Mouse (Mus musculus) midbrain, embryonic 13.5 days (tissue): Measurements from ENCODE around the gene Spata5. TPM values are rescaled to one million over a fixed set of nuclear protein-coding genes. Genes with fewer than 3 reads are reported as not detected.
A peak's percentile ranks its signal among the peaks of the same experiment; 100 is the strongest.

ENCODE experiments used
- ATAC-seq: fragments of 200-750 bp; cut with Nextera tagmentation; 2 replicates; pipeline ENCODE4 v1.8.0; 2017; ENCODE audit warnings: mild to moderate bottlenecking, moderate TSS enrichment, moderate library complexity
- H3K27ac ChIP-seq: fragments of 300-500 bp; sonication (generic); 2 replicates; pipeline ENCODE4 v1.5.1; 2015; ENCODE audit warnings: inconsistent platforms, mild to moderate bottlenecking, moderate library complexity
- H3K27me3 ChIP-seq: fragments of 300-500 bp; sonication (generic); 2 replicates; pipeline ENCODE4 v1.6.1; 2015; ENCODE audit warnings: mild to moderate bottlenecking, inconsistent platforms
- H3K36me3 ChIP-seq: fragments of 300-500 bp; sonication (generic); 2 replicates; pipeline ENCODE4 v1.6.1; 2015; ENCODE audit warnings: mild to moderate bottlenecking, inconsistent platforms
- H3K4me1 ChIP-seq: fragments of 300-500 bp; sonication (generic); replicated peaks from 2 replicates; pipeline ENCODE4 v1.6.1; 2015; ENCODE audit warnings: inconsistent platforms
- H3K4me2 ChIP-seq: fragments of 300-500 bp; sonication (generic); replicated peaks from 2 replicates; pipeline ENCODE4 v1.6.1; 2015; ENCODE audit warnings: moderate library complexity, mild to moderate bottlenecking, inconsistent platforms
- H3K4me3 ChIP-seq: fragments of 300-500 bp; sonication (generic); replicated peaks from 2 replicates; pipeline ENCODE4 v1.5.1; 2015; ENCODE audit warnings: mild to moderate bottlenecking, inconsistent platforms
- H3K9ac ChIP-seq: fragments of 300-500 bp; sonication (generic); replicated peaks from 2 replicates; pipeline ENCODE4 v1.6.1; 2015; ENCODE audit warnings: mild to moderate bottlenecking, inconsistent platforms
- H3K9me3 ChIP-seq: fragments of 300-500 bp; sonication (generic); 2 replicates; pipeline ENCODE4 v1.6.1; 2016; ENCODE audit warnings: mild to moderate bottlenecking, inconsistent platforms
- WGBS: fragments of 180-500 bp; shearing (Covaris S2); methylation state at CpG from one replicate; pipeline ENCODE4 v1.1.7; 2015; 5-methylcytosine and 5-hydroxymethylcytosine counted together
- polyA plus RNA-seq: library from polyadenylated mRNA; unstranded; fragments of >200 nt; fragmentation: Nextera tagmentation; extraction: Ambion mirVana; gene quantifications from 2 replicates; pipeline ENCODE4 v1.2.1, GENCODE M21; 2015

Spata5 gene
- polyA plus RNA-seq, 1 experiment from 2014 or later, result 31.2 TPM

DNA sequence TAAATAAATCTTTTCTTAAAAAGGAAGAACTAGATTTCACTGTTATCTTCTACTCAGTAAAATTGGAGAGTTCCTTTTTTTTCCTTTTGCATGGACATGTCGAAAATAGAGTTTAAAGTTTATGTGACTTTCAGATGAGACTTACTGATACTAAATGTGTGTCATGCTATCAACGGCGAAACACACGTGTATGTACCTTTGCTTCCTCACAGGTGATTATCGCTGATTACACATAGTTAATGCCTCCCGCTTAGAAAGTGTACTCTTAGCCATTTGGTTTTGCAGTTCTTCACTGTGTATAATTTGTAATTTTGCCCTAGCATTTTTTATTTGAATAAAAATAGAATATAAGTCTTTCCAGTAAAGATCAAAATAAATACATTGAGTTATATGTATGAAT, 146.4 kb downstream of the Spata5 start:
- no peak overlapping the region for H3K4me2 ChIP-seq
- peaks cover 20% of the 10 kb centered on the region for H3K4me1 ChIP-seq
- no peaks in the 10 kb centered on the region for H3K36me3 ChIP-seq
- no peak overlapping the region for H3K27ac ChIP-seq
- H3K4me3 ChIP-seq, result no peak overlapping the region
- WGBS, result 97% methylated on average over 6 of the region's 6 CpGs
- H3K27me3 ChIP-seq, result no peaks in the 10 kb centered on the region
- no peaks in the 10 kb centered on the region for H3K9me3 ChIP-seq
- H3K9ac ChIP-seq, result no peak overlapping the region
- ATAC-seq, result no peak

GRCm38 (mm10) chr3:37567505-37567904, 147.8 kb downstream of the Spata5 start:
- H3K27me3 ChIP-seq, result no peaks in the 10 kb centered on the region
- ATAC-seq, result no peak
- H3K4me3 ChIP-seq, result no peak overlapping the region
- no peaks in the 10 kb centered on the region for H3K9me3 ChIP-seq
- H3K27ac ChIP-seq, result no peak overlapping the region
- no peaks in the 10 kb centered on the region for H3K36me3 ChIP-seq
- peaks cover 22% of the 10 kb centered on the region for H3K4me1 ChIP-seq
- H3K4me2 ChIP-seq, result no peak overlapping the region
- 92% methylated on average over 1 of the region's 1 CpGs for WGBS
- H3K9ac ChIP-seq, result no peak overlapping the region

DNA sequence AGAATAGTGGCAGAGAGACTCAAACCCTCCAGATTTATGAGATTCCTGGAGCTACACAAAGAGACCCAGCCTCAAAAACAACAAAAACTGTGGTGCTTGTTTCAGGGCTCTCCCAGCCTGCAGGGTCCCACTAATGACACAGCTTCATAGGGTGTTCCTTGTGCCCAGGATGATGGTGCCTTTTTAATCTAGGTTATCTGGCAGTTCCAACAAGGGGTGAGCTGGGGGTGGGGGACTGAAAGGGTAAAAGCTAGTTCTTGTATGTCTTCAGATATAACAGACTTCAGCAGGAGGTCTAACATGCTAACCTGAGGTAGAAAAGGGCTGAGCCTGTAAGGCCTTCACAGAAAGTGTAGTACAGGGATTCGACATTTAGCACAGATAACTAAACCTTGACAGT, 149.1 kb downstream of the Spata5 start:
- Histone ChIP-seq H3K4me2 (no peak overlapping the region), H3K9ac (no peak overlapping the region), H3K27me3 (no peaks in the 10 kb centered on the region), H3K4me1 (peaks cover 22% of the 10 kb centered on the region), H3K9me3 (no peaks in the 10 kb centered on the region), H3K4me3 (no peak overlapping the region), H3K36me3 (no peaks in the 10 kb centered on the region), H3K27ac (no peak overlapping the region)
- no peak for ATAC-seq
- 72% methylated on average over 1 of the region's 1 CpGs for WGBS

GRCm38 (mm10) chr3:37569661-37570566, 150.2 kb downstream of the Spata5 start:
- Histone ChIP-seq H3K4me2 (peak overlapping the region; percentile 48), H3K4me3 (0 out of 2 replicates have a peak overlapping the region, but pooled peaks have one; percentile 4), H3K36me3 (no peaks in the 10 kb centered on the region), H3K9ac (no peak overlapping the region; the same call in 1 of the 2 replicates), H3K27ac (peak overlapping the region; percentile 56), H3K4me1 (peaks cover 22% of the 10 kb centered on the region), H3K9me3 (no peaks in the 10 kb centered on the region), H3K27me3 (no peaks in the 10 kb centered on the region)
- ATAC-seq, result peak; percentile 94
- WGBS, result 6% methylated on average over 22 of the region's 22 CpGs

- Histone ChIP-seq H3K27ac (no peak overlapping the region), H3K4me2 (no peak overlapping the region), H3K9ac (no peak overlapping the region), H3K4me3 (no peak overlapping the region), H3K36me3 (no peaks in the 10 kb centered on the region), H3K27me3 (no peaks in the 10 kb centered on the region), H3K4me1 (peaks cover 22% of the 10 kb centered on the region), H3K9me3 (no peaks in the 10 kb centered on the region)
- no peak for ATAC-seq
- 45% methylated on average over 4 of the region's 4 CpGs for WGBS
Measured at GRCm38 (mm10) chr3:37571633-37572032, 151.9 kb downstream of the Spata5 start.

- ATAC-seq, result no peak
Measured at GRCm38 (mm10) chr3:37572066-37572465, 152.4 kb downstream of the Spata5 start.

GRCm38 (mm10) chr3:37576840-37577239, 157.1 kb downstream of the Spata5 start:
- no peak overlapping the region for H3K4me3 ChIP-seq
- H3K9me3 ChIP-seq, result no peaks in the 10 kb centered on the region
- peaks cover 14% of the 10 kb centered on the region; the same call in 1 of the 2 replicates for H3K36me3 ChIP-seq
- H3K4me1 ChIP-seq, result no peaks in the 10 kb centered on the region
- no peak overlapping the region for H3K27ac ChIP-seq
- H3K9ac ChIP-seq, result no peak overlapping the region
- H3K27me3 ChIP-seq, result no peaks in the 10 kb centered on the region
- ATAC-seq, result no peak
- no peak overlapping the region for H3K4me2 ChIP-seq
- 98% methylated on average over 6 of the region's 6 CpGs for WGBS

More at GRCm38 (mm10) chr3:37572066-37572465, 152.4 kb downstream of the Spata5 start:
- no peaks in the 10 kb centered on the region for H3K27me3 ChIP-seq
- no peaks in the 10 kb centered on the region for H3K36me3 ChIP-seq
- H3K4me3 ChIP-seq, result no peak overlapping the region
- 67% methylated on average over 6 of the region's 6 CpGs for WGBS
- H3K9me3 ChIP-seq, result no peaks in the 10 kb centered on the region
- H3K4me2 ChIP-seq, result no peak overlapping the region
- no peak overlapping the region for H3K9ac ChIP-seq
- H3K4me1 ChIP-seq, result peaks cover 22% of the 10 kb centered on the region
- no peak overlapping the region for H3K27ac ChIP-seq

DNA sequence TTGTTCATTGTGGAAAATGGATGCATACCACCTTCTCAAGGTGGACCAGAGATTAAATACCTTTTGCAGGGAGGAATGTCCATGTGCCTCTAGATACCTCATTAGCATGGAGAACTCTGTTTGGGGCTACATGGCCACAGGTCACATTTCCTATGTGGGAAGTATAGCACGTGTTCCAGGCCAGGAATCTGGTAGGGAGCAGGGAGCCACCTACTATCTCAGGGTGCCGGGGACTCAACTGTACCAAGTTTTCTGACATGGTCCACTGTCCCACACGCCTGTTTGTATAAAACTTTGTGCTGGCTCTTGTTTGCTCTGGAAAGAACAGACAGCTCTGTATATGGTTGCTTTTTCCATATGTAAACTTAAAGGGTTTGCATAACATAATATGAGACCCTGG, 158.0 kb downstream of the Spata5 start:
- no peak overlapping the region for H3K4me2 ChIP-seq
- WGBS, result 93% methylated on average over 3 of the region's 3 CpGs
- H3K9me3 ChIP-seq, result no peaks in the 10 kb centered on the region

GRCm38 (mm10) chr3:37584576-37584975, 164.9 kb downstream of the Spata5 start:
- H3K4me3 ChIP-seq, result no peak overlapping the region
- H3K4me2 ChIP-seq, result no peak overlapping the region
- no peak overlapping the region for H3K9ac ChIP-seq
- 0 out of 2 replicates have a peak, but pooled peaks cover 6% of the 10 kb centered on the region for H3K27me3 ChIP-seq
- H3K36me3 ChIP-seq, result peaks cover 11% of the 10 kb centered on the region; the same call in 1 of the 2 replicates
- H3K4me1 ChIP-seq, result peaks cover 25% of the 10 kb centered on the region
- H3K9me3 ChIP-seq, result no peaks in the 10 kb centered on the region
- 90% methylated on average over 5 of the region's 5 CpGs for WGBS
- ATAC-seq, result no peak
- H3K27ac ChIP-seq, result no peak overlapping the region

More for the DNA sequence above, 158.0 kb downstream of the Spata5 start:
- H3K27me3 ChIP-seq, result no peaks in the 10 kb centered on the region
- no peak overlapping the region for H3K27ac ChIP-seq
- H3K9ac ChIP-seq, result no peak overlapping the region
- H3K4me3 ChIP-seq, result no peak overlapping the region
- H3K36me3 ChIP-seq, result peaks cover 14% of the 10 kb centered on the region; the same call in 1 of the 2 replicates
- H3K4me1 ChIP-seq, result no peaks in the 10 kb centered on the region
- no peak for ATAC-seq

DNA sequence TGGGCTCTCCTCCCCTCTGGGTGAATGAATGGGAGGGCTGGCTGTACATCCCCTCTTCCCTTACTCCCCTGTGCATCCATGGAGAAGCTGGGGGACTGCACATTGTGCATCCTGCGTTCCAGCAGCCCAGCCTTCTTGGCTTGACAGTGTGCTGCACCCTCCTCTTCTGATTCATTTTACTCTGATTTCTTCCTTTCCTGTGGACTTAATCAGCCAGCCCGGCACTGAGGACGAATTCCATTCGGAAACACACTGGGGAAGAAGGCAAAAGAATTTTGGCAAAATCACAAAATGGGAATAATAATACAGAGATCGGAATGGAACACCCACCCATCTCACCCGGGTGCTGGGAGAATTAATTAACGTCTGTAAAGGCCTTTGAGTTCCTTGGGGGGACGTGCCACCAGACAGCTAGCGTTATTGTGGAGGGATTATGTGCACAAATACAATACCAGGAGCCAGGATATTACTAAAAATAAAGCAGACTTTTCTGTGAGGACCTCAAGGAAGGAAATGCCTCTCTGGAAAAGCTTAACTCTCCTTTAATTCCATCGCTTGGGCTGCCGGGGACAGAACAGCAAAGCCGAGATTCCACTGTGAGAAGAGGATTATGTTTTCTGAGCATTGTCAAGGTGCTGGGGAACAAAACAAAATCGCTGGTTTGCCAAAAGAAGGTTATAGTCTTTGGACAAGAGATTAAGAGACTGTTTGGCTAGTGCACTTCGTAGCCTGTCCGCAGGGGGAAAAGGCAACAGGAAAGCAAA, 166.5 kb downstream of the Spata5 start:
- WGBS, result 2% methylated on average over 15 of the region's 15 CpGs
- Histone ChIP-seq H3K4me3 (peak overlapping the region; percentile 25), H3K27me3 (0 out of 2 replicates have a peak, but pooled peaks cover 6% of the 10 kb centered on the region), H3K27ac (peak overlapping the region; percentile 81), H3K9me3 (peaks cover 4% of the 10 kb centered on the region; the same call in 1 of the 2 replicates), H3K9ac (peak overlapping the region; percentile 52), H3K36me3 (peaks cover 2% of the 10 kb centered on the region; the same call in 1 of the 2 replicates), H3K4me1 (peaks cover 25% of the 10 kb centered on the region), H3K4me2 (peak overlapping the region; percentile 55)
- ATAC-seq, result peak; percentile 82

DNA sequence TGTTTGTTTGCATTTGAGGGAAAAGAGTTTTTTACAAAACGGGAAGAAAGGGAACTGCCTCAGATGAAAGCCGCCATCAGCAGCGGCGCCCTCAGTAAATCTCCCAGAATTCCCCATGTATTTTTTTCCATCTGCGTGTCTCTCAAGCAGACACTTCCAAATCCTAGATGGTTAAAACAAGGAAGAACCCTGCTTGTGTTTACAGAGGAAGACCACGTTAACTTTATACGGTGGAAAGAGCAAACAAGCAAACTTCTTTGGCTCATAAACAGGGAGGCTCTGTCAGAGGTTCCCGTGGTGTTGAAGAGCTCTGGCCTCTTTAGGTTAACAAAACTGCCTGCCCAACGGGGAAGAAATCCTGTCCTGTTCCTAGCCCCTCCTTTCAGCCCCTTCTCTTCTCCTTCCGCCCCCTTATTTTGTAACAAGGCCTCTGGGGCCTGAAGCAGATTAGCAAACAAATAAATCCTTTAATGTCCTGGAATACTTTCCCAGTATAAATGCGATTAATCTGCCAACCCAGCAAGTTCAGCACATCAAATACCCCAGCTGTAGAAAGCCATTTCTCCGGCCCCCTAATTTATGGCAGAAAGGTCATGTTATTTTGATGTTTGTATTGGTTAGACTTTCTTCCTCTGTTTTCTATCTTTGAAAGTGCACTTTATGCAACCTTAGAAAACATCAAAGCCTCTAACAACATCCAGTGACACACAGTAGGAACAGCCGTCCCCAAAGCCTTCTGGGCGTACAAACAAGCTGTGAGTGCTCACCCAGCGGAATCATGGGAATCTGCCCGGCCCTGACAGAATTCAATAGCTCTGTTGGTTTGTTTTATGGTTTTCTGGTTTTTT, 167.3 kb downstream of the Spata5 start:
- H3K27ac ChIP-seq, result peak overlapping the region; percentile 81
- H3K9me3 ChIP-seq, result peaks cover 4% of the 10 kb centered on the region; the same call in 1 of the 2 replicates
- H3K36me3 ChIP-seq, result no peaks in the 10 kb centered on the region
- peak overlapping the region; percentile 55 for H3K4me2 ChIP-seq
- H3K9ac ChIP-seq, result peak overlapping the region; percentile 52
- 11% methylated on average over 16 of the region's 16 CpGs for WGBS
- peak overlapping the region; percentile 25 for H3K4me3 ChIP-seq
- ATAC-seq, result peak; percentile 59
- 0 out of 2 replicates have a peak, but pooled peaks cover 6% of the 10 kb centered on the region for H3K27me3 ChIP-seq
- peaks cover 25% of the 10 kb centered on the region for H3K4me1 ChIP-seq
